Mouse (Mus musculus) heart, embryonic 14.5 days (tissue): Measurements from ENCODE around the gene Lyve1. TPM values are rescaled to one million over a fixed set of nuclear protein-coding genes. Genes with fewer than 3 reads are reported as not detected.

ENCODE experiments used
- ATAC-seq: fragments of 200-750 bp; cut with Nextera tagmentation; 2 replicates; pipeline ENCODE4 v1.8.0; 2017; ENCODE audit warnings: low read depth, moderate TSS enrichment; ENCODE audit not compliant: insufficient number of reproducible peaks, insufficient read depth, low FRiP score
- H3K27ac ChIP-seq, 2 experiments: fragments of 200-500 bp in 1 of 2; fragments of 300-500 bp in 1 of 2; sonication (generic) in 1 of 2; replicated peaks in 1 of 2; 2 replicates each; pipeline ENCODE4 v1.5.1; 2012 to 2014; ENCODE audit warnings: low read depth in 2 of 2, low read length in 2 of 2, control low read depth in 1 of 2, mild to moderate bottlenecking in 1 of 2, mixed read lengths in 1 of 2; ENCODE audit not compliant: control insufficient read depth in 1 of 2, insufficient read depth in 1 of 2
- H3K27me3 ChIP-seq: fragments of 300-500 bp; sonication (generic); 2 replicates; pipeline ENCODE4 v1.6.1; 2014; ENCODE audit warnings: mild to moderate bottlenecking, low read length, control low read depth; ENCODE audit not compliant: control insufficient read depth, insufficient read depth
- H3K36me3 ChIP-seq: fragments of 300-500 bp; sonication (generic); 2 replicates; pipeline ENCODE4 v1.6.1; 2014; ENCODE audit warnings: mild to moderate bottlenecking, control low read depth, low read length, mixed read lengths; ENCODE audit not compliant: control insufficient read depth, insufficient read depth
- H3K4me1 ChIP-seq, 2 experiments: fragments of 200-500 bp in 1 of 2; fragments of 300-500 bp in 1 of 2; sonication (generic) in 1 of 2; 2 replicates each; pipeline ENCODE4 v1.6.1; 2012 to 2014; ENCODE audit warnings: low read length in 2 of 2, control low read depth in 1 of 2, mixed read lengths in 1 of 2; ENCODE audit not compliant: control insufficient read depth in 2 of 2, insufficient read depth in 2 of 2
- H3K4me2 ChIP-seq: fragments of 300-500 bp; sonication (generic); 2 replicates; pipeline ENCODE4 v1.6.1; 2014; ENCODE audit warnings: mild to moderate bottlenecking, low read length
- H3K4me3 ChIP-seq, 2 experiments: fragments of 200-500 bp in 1 of 2; fragments of 300-500 bp in 1 of 2; sonication (generic) in 1 of 2; 2 replicates each; pipeline ENCODE4 v1.5.1; 2012 to 2014; ENCODE audit warnings: low read length in 2 of 2, mild to moderate bottlenecking in 2 of 2, control low read depth in 1 of 2, low read depth in 1 of 2, moderate library complexity in 1 of 2; ENCODE audit not compliant: control insufficient read depth in 1 of 2, insufficient read depth in 1 of 2
- H3K9ac ChIP-seq: fragments of 300-500 bp; sonication (generic); 2 replicates; pipeline ENCODE4 v1.6.1; 2014; ENCODE audit warnings: mild to moderate bottlenecking, low read length
- H3K9me3 ChIP-seq: fragments of 300-500 bp; sonication (generic); 2 replicates; pipeline ENCODE4 v1.6.1; 2016; ENCODE audit warnings: low read length, control low read depth; ENCODE audit not compliant: control insufficient read depth
- WGBS: fragments of 180-500 bp; shearing (Covaris S2); extraction: QIAGEN DNeasy Blood & Tissue Kit; methylation state at CpG from one replicate; pipeline ENCODE4 v1.1.7; 2014; 5-methylcytosine and 5-hydroxymethylcytosine counted together
- polyA plus RNA-seq: library from polyadenylated mRNA; unstranded; fragments of >200 nt; fragmentation: Nextera tagmentation; extraction: Ambion mirVana; gene quantifications from 2 replicates; pipeline ENCODE4 v1.2.1, GENCODE M21; 2014

Gene Lyve1
- polyA plus RNA-seq, 1 experiment from 2014 or later: 5.7 TPM

DNA sequence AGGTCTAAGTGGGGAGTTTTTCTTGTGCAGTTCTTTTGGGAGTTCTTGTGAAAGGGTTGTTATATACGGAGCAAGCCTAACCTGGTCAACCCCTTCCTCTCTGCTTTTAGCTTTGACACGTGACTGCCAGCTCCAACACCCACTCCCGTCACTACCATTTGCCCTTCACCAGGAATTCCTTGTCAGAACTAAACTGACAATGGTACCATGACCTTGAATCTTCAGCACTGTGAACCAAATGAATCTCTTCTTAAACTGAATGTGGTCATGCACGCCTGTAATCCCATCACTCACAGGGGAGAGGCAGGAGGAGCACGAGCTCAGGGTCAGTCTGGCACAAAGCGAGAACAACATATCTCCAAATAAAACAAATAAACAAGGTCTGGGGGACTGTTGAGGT lies 4.1 kb upstream of the Lyve1 start:
- WGBS: 78% methylated on average over 6 of the region's 6 CpGs
- no peak for ATAC-seq

DNA sequence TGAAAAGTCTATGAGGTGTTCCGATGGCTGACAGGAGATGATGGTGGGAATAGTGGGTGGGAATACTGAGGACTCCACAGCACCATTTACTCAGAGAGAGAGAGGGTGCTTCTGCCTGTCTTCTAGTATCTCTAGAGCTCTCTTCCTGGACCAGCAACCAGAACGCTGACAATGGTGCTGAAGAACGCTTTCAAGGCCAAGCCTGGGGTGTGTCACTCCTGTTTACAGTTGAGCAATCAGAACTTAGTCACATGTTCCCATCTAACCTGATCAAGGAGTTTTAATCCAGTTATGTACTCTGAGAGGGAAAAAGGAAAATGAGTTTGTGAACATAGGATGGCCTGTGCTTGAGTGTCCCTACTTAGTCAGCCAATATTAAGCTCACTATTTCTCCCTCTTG lies 3.0 kb upstream of the Lyve1 start:
- H3K4me2 ChIP-seq: no peak overlapping the region
- H3K4me1 ChIP-seq: peaks cover 5% of the 10 kb centered on the region in 2 experiments; a peak in 2 of 4 replicates
- no peak overlapping the region for H3K4me3 ChIP-seq
- no peak overlapping the region for H3K9ac ChIP-seq
- no peaks in the 10 kb centered on the region for H3K36me3 ChIP-seq
- WGBS: 83% methylated on average over 3 of the region's 3 CpGs
- no peaks in the 10 kb centered on the region for H3K27me3 ChIP-seq
- ATAC-seq: no peak
- no peaks in the 10 kb centered on the region for H3K9me3 ChIP-seq
- no peak overlapping the region for H3K27ac ChIP-seq

More for the DNA sequence above, 4.1 kb upstream of the Lyve1 start:
- Histone ChIP-seq H3K4me3 (no peak overlapping the region), H3K27me3 (no peaks in the 10 kb centered on the region), H3K9ac (no peak overlapping the region), H3K36me3 (no peaks in the 10 kb centered on the region), H3K4me1 (peaks cover 5% of the 10 kb centered on the region in 2 experiments; a peak in 2 of 4 replicates), H3K4me2 (no peak overlapping the region), H3K9me3 (no peaks in the 10 kb centered on the region), H3K27ac (no peak overlapping the region)

DNA sequence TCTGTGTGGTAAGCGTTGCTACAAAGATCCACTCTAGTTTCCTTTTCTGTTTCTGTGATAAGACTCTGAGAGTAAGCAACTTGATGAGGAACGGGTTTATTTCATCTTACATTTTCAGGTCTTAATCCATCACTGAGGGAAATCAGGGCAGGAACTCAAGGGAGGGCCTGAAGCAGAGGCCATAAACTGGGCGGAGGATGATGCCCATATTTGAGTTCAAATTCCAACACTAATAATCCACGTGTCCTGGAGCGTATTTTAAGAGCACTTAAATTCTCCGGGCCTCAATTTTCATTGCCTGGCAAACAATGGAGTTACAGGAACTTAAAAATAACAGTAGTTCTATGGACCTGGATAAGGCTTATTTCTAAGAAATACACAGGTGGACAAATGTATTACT lies 2.5 kb upstream of the Lyve1 start:
- no peaks in the 10 kb centered on the region for H3K27me3 ChIP-seq
- H3K4me1 ChIP-seq: peaks cover 5% of the 10 kb centered on the region in 2 experiments; a peak in 2 of 4 replicates
- no peak for ATAC-seq
- no peak overlapping the region for H3K9ac ChIP-seq
- no peaks in the 10 kb centered on the region for H3K36me3 ChIP-seq
- 69% methylated on average over 6 of the region's 6 CpGs for WGBS
- no peak overlapping the region for H3K27ac ChIP-seq
- no peaks in the 10 kb centered on the region for H3K9me3 ChIP-seq
- H3K4me3 ChIP-seq: no peak overlapping the region
- H3K4me2 ChIP-seq: no peak overlapping the region

DNA sequence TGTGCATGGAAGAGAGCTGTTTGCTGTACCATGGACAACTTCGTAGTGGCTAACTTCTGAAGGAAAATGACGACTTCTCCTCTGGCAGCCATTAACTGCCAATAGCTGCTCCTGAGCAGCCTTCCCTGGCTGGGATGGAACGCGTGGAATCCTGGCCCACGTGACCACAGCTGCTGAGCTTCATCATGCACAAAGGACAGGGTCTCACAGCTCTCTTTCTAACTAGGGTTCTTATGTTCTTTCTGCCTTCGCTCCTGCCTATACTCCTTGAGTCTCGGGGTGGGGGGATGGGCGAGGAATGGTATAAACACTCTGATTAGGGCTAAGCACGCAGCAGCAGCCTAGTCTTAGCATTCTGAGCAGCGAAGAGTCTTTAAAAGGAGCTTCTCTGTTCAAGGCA lies 2.0 kb upstream of the Lyve1 start:
- Histone ChIP-seq H3K4me1 (peaks cover 5% of the 10 kb centered on the region in 2 experiments; a peak in 2 of 4 replicates), H3K27ac (peak overlapping the region in 1 of 2 experiments; percentile 58; a peak in 1 of 4 replicates), H3K4me2 (peak overlapping the region; percentile 16; the same call in 1 of the 2 replicates), H3K27me3 (no peaks in the 10 kb centered on the region), H3K36me3 (no peaks in the 10 kb centered on the region), H3K4me3 (no peak overlapping the region), H3K9me3 (no peaks in the 10 kb centered on the region), H3K9ac (no peak overlapping the region)
- WGBS: 18% methylated on average over 10 of the region's 10 CpGs
- ATAC-seq: peak; percentile 66; the same call in 1 of the 2 replicates

DNA sequence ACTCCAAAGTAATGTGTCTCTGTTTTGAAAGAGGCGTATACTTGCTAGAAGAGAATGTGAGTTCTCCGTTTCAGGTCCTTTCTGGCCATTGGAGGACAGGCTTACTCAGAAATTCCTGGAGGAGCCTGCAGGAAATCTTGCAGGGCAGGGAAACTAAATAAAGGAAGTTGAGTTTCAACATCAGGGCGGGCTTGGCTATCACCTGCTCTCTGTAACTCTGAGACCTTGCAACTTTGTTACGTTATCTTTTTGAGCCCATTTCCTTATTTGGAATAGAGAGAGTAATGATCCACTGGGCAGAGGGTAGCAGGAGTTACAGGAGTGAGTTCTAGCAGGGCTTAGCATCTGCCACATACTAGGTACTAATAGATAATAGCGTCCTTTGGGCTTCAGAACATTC lies 2.9 kb downstream of the Lyve1 start:
- 24% methylated on average over 5 of the region's 5 CpGs for WGBS
- Histone ChIP-seq H3K9me3 (no peaks in the 10 kb centered on the region), H3K4me1 (peaks cover 3 to 4% of the 10 kb centered on the region in 2 experiments; a peak in 2 of 4 replicates), H3K36me3 (no peaks in the 10 kb centered on the region), H3K4me2 (0 out of 2 replicates have a peak overlapping the region, but pooled peaks have one; percentile 6), H3K27me3 (no peaks in the 10 kb centered on the region), H3K9ac (no peak overlapping the region), H3K4me3 (no peak overlapping the region), H3K27ac (peak overlapping the region in 1 of 2 experiments; percentile 37; a peak in 1 of 4 replicates)
- no peak for ATAC-seq

DNA sequence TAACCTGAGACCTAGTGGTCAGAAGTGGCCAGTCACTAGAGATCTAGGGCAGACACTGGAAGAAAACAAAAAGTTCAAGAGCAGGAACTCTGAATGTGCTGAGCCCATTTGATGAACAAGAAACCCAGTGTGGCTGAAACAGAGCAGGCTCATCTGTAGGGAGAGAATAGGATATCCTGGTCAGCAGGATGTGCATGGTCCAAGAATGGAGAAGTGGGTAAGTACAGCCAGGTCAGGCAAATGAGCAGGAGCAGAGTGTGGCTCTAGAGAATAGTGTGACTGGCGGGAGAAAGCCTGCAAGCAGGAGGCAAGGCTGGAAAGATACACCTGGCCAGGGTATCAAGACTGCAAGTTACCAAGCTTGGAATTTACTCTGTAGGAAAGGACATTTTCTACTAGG lies 7.4 kb downstream of the Lyve1 start:
- Histone ChIP-seq H3K9ac (no peak overlapping the region), H3K4me1 (peaks cover 3 to 4% of the 10 kb centered on the region in 2 experiments; a peak in 2 of 4 replicates), H3K9me3 (no peaks in the 10 kb centered on the region), H3K36me3 (no peaks in the 10 kb centered on the region), H3K4me2 (no peak overlapping the region), H3K27me3 (no peaks in the 10 kb centered on the region), H3K27ac (no peak overlapping the region), H3K4me3 (no peak overlapping the region)
- no peak for ATAC-seq
- 62% methylated on average over 1 of the region's 1 CpGs for WGBS

DNA sequence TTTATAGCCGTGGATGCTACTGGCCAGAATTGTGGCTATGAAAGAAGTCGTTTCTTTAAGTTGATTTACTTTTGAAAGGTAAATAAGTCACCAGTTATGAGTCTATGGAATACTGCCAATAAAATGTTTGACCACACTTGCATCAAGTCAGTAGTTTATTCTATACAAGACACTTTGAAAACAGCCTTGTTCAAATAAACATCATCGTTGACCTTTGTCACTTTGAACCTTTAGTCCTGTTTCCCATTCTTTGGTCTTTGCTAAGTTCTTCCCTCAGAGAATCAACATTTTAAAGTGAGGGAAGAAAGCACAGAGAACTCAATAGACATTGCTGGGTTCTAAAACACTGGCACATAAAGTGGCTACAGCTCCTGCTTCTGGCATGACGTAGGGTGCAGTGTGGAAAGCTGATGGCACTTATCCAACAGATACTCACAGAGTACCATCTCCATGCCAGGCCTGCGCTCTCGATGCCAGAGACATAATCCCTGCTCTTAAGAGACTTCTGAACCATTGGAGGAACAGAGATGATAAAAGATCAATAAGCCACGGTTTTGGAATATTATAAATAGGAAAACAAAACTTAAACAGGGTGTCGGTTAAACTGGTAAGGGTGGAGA lies 8.0 kb downstream of the Lyve1 start:
- Histone ChIP-seq H3K4me3 (no peak overlapping the region), H3K9ac (no peak overlapping the region), H3K4me2 (no peak overlapping the region), H3K36me3 (no peaks in the 10 kb centered on the region), H3K9me3 (no peaks in the 10 kb centered on the region), H3K4me1 (peaks cover 3 to 4% of the 10 kb centered on the region in 2 experiments; a peak in 2 of 4 replicates), H3K27me3 (no peaks in the 10 kb centered on the region), H3K27ac (no peak overlapping the region)
- ATAC-seq: no peak
- WGBS: 70% methylated on average over 8 of the region's 8 CpGs

DNA sequence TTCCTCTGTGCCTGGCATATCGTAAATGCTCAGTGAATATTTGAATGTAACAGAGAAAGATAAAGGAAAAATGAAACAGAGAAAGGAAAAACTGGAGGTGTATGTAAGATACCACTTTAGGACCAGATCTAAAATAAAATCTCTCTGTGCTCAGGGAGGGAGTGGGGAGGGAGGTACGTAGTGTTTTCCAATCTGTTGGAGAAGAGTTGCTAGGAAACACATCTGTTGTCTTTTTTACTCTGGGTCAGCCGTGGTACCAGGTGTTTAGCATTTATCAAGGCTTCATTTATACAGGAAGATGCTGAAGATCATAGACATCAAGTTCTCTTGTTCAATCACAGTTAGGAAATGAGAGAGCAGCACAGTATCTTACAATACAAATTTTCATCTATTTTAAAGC lies 8.5 kb downstream of the Lyve1 start:
- no peaks in the 10 kb centered on the region for H3K36me3 ChIP-seq
- no peak overlapping the region for H3K4me2 ChIP-seq
- peaks cover 3 to 4% of the 10 kb centered on the region in 2 experiments; a peak in 2 of 4 replicates for H3K4me1 ChIP-seq
- no peak overlapping the region for H3K4me3 ChIP-seq
- no peaks in the 10 kb centered on the region for H3K9me3 ChIP-seq
- 65% methylated on average over 3 of the region's 3 CpGs for WGBS
- ATAC-seq: no peak
- no peaks in the 10 kb centered on the region for H3K27me3 ChIP-seq
- no peak overlapping the region for H3K27ac ChIP-seq
- no peak overlapping the region for H3K9ac ChIP-seq
